Mouse (Mus musculus) heart, adult 11 months (tissue): Measurements from ENCODE around the gene Mcam.

Source experiments
- DNase-seq: peaks from one replicate; pipeline ENCODE4 v3.0.0; 2022

Gene Mcam

DNA sequence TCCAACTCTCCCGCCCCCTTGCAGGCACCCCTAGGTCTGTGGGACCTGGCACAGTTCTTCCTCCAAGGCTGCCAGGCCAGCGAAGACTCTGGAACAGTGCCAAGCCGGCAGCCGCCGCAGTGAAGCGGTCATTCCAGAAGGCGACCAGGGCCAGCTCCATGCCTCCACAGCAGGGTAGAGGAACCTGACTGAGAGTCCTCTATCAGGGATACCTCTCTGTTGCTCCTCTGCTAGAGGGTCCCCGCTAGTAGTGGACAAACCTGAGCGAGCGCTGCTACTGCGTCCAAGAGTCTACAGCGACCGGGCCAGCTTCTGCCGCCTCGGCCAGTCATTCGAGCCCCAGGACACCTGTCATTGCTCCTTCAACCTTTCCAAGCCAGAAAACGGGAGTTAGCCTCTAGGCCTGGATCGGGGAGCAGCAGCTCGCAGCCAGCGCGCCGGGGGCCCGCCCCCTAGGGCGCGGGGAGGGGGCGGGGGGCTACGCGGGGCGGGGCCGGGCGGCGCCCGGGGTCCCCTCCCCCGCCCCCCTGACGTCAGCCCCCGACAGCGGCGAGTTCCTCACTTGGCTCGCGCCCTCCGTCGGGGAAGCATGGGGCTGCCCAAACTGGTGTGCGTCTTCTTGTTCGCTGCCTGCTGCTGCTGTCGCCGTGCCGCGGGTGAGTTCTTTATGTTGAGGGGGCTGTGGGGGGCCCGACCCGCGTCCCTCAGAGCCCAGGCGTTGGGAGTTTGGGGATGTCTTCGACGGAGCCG, at the start of gene Mcam:
Mcam (plus strand) TSS at position 369 of the 750 bp plus-strand sequence.
- peak; percentile 97 for DNase-seq

GRCm38 (mm10) chr9:44084659-44085229, 49.5 kb upstream of the Mcam start:
- DNase-seq: peak; percentile 100

DNA sequence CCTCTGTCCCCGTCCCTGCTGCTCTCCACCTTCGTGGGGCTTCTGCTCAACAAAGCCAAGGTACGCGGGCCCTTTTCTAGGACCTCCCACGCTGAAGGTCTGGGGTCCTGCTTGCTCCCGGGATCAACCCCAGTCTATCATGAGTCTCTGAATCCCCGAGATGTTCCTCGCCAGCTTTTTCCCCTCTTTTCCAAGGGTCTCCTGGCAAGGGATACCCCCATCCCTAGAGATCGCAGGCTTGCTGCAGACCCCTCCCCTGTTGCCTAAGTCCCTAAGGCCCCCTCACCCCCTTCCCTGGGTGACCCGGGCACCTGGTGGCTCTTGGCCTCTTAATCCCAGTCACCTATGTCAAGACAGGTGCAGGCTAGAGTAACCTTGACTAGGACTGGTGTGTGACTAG, 49.0 kb upstream of the Mcam start:
- peak; percentile 95 for DNase-seq

- peak; percentile 99 for DNase-seq
These were observed 48.3 kb upstream of the Mcam start for GRCm38 (mm10) chr9:44085741-44086665.

GRCm38 (mm10) chr9:44086960-44087359, 47.3 kb upstream of the Mcam start:
- DNase-seq: peak; percentile 97

DNA sequence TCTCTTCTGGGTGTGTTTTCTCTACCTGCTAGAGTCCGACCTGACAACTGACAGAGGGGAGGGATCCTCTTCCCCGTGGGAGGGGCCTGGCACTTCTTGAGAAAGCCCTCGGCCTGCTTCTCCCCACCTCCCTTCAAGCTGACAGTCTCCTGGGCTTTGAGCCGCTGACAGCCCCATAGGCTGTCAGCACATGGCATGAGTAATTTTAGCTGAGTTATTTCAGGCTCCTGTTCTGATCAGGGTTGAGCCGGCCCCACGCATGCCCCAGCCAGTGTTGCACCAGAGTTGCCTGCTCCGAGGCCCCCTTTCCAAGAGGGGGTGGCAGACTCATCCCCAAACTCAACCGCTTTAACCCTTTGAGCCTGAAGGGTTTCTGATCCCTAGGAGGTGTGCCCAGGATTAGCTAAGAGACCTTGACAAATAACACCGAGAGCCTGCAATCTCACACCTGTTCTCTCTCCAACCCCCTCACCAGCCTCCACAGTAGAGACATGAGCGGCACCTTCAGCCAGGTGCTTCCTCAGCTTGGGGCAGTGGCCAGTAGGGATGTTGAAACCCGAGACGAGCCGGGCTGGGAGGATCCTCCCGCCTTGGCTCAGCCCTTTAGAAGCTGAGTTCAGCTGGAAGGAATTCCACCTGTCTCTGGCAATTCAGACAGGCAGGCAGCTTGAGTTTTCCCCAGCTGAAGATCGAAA, 46.4 kb upstream of the Mcam start:
- peak; percentile 98 for DNase-seq

DNA sequence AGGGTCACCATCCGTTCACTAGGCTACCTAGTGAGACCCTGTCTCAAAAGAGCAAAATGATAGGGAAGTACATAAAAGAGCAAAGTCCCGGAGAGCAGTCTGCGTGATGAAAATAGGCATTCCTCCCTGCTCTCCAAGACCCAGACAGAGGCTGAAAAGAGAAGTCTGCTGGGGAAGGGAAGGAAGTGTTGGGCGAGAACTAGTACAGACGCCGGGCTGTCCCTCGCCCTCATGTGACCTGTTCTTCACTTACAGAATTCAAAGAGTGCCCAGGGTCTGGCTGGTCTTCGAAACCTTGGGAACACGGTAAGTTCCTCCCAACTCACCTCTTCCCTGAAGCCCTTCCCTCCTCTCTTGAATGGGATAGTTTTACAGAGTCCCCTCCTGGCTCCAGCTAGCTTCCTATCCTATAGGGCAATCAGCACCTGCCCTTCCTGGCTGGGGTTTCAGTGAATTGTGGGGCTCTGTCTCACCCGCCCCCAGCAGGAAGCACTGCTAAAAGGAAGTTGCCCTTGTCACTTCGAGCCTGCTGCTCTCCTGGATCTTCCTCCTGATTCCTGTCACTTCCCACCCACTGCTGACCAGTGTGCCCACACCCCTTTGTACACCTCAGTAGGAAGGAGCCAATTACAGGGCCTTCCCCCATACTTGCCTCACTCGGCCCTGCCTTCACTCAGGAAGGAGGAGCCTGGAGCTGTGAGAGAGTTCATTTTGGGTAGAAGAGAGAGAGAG, 45.2 kb upstream of the Mcam start:
- peak; percentile 96 for DNase-seq

DNA sequence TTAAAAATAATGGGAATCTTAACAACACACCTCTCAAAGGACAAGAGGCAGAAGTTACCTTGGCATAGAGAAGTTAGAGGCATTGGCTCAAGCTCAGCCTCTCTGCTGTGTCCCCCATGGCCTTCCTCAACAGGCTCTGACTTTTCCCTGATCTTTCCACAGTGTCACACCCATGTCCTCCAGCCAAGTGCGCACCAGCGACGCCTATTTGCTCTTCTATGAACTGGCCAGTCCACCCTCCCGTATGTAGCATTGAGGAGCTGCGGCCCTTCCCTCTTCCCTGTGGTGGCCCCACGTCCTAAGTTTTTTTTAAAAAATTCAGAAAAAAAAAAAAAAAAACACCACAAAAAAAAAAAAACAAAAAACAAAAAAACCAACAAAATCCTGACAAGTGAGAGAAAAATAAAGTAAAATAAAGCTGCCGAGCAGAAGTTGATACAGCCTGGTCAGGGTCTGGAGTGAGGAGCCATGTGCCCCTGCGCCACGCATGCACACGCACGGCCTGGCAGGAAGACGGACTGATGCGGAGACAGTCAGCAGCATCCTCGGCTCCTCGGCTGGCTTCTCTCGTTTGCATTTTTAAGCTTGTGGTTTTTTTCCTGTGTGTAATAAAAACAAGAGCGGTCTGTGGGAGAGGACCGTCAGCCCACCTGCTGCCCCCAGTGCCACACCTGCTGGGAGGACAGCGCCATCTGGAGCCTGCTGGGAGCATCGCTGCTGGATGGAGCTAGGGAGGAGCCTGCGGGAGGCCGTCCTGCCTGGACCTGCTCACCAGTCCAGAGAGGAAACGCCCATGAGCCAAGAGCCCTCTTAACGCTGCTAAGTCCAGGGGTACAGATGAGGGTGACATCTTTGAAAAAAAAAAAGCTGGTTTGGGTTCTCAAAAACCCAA, 40.4 kb upstream of the Mcam start:
- DNase-seq: peak; percentile 97

DNA sequence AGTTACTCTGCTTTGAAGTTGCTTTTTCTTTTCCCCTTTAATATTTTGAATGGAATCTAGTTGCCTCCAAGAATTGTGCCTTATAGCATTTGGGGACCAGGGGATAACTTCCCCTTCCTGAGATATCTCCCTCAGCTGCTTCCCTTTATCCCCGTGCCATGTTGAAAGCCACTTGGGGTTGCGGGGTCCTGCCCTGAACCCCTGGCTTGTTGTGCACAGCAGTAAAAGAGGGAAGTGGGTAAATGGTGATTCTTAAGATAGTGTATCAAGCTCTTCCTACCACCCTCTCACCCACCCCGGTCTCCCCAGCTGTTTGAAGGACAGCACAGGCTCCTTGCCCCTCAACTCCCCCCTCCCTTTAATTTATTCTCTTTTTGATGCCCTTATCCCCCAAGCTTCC, 39.5 kb upstream of the Mcam start:
- no peak for DNase-seq

GRCm38 (mm10) chr9:44095781-44096180, 38.5 kb upstream of the Mcam start:
- DNase-seq: no peak

- DNase-seq: peak; percentile 95
These were observed 37.7 kb upstream of the Mcam start for GRCm38 (mm10) chr9:44096536-44096935.

- no peak for DNase-seq
These were observed 32.8 kb upstream of the Mcam start, which contains the start of gene Mfrp for GRCm38 (mm10) chr9:44101490-44101889. Gene Mfrp, plus strand, starts transcription at chr9:44101729.

DNA sequence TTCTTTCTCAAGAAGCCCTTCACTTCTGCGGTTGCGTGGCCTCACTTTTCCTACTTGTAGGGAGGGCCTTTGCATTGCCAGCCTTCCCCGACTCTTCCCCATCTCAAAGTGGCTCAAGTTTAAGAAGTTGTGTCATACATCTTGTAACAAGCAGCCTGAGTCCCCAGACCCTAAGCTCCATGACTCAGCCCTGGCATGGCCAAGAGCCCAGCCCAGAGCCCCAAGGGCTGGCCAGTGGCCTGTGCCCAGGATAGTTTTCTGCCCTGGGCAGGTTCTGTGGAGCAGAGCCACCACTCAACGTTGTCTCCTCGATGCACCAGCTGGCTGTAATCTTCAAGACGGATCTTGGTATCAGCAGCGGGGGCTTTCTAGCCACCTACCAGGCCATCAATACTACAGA, 29.4 kb upstream of the Mcam start:
- no peak for DNase-seq

- DNase-seq: no peak
These were observed 28.5 kb upstream of the Mcam start for GRCm38 (mm10) chr9:44105781-44106180.

- DNase-seq: peak; percentile 93
These were observed 28.1 kb upstream of the Mcam start for GRCm38 (mm10) chr9:44106182-44106581.

- DNase-seq: no peak
These were observed 27.7 kb upstream of the Mcam start for GRCm38 (mm10) chr9:44106596-44106995.

DNA sequence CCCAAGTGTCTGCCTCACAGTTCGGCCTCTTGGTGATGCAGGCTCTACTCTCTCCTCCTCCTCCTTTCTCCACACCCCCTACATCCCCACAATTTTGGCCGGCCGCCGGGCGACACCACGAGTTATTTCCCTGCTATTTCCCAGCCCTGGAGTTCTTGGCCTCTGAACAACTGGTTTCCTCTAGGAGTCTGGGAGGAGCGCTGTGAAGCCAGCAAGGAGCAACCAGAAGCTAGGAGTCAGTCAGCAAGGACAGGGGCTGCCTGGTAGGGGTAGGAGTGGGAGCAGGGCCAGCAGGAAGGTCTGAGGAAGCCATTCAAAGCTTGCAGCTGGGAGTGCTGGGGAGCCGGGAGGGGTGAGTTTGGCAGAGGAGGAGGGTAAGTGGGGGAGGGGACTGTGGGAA, 27.2 kb upstream of the Mcam start, which contains the start of gene C1qtnf5:
C1qtnf5 (plus strand) TSS at position 136 of the 400 bp plus-strand sequence.
- DNase-seq: peak; percentile 99

- DNase-seq: peak; percentile 96
These were observed 26.6 kb upstream of the Mcam start for GRCm38 (mm10) chr9:44107557-44108179.

DNA sequence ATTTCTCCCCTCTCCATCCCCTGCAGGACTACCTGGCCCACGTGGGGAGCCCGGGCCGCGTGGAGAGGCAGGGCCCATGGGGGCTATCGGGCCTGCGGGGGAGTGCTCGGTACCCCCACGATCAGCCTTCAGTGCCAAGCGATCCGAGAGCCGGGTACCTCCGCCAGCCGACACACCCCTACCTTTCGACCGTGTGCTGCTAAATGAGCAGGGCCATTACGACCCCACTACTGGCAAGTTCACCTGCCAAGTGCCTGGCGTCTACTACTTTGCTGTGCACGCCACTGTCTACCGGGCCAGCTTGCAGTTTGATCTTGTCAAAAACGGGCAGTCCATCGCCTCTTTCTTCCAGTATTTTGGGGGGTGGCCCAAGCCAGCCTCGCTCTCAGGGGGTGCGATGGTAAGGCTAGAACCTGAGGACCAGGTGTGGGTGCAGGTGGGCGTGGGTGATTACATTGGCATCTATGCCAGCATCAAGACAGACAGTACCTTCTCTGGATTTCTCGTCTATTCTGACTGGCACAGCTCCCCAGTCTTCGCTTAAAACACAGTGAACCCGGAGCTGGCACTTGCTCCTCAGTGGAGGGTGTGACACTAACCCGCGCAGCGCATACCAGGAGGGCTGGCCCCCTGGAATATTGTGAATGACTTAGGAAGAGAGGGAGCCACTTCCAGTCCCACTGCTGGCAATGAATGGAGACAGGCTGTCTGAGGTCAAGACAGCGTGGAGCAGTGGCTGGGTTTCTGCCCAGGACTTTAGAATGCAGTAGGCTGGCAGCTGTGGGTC, 25.8 kb upstream of the Mcam start:
- peak; percentile 95 for DNase-seq
